Mouse (Mus musculus): Measurements from ENCODE around the gene Olfr48. TPM values are rescaled to one million over a fixed set of nuclear protein-coding genes. Genes with fewer than 3 reads are reported as not detected.

Gene Olfr48
- not detected in 2 replicates for polyA plus RNA-seq (2016; fragmentation: Nextera tagmentation; extraction: Ambion mirVana)

DNA sequence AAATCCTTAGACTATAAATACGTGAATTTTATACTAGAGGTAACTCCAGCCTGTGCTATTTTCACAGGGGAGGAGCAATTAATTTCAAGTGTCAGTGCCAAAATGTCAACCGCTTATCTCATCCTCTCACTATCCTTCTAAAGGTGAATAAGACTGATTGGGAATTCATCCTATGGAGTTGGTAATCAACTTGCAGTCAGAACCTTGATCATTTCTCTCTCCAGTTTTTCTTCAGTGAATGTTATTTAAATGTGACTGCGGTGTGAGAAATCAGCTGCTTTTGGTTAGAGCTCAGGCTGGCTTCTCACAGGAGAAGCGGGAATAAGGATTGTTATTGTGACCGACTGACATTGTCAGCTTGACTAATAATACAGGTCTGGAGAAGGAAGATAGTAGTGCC, at the start of gene Olfr48:
Olfr48 (minus strand) TSS at position 101 of the 400 bp plus-strand sequence.
- WGBS, result 88% methylated on average over 5 of the region's 5 CpGs

GRCm38 (mm10) chr2:89878137-89878536, 30.1 kb upstream of the Olfr48 start, which contains the start of gene Olfr1257:
Olfr1257 (plus strand) TSS chr2:89878437.
- Histone ChIP-seq H3K36me3 (replicated peaks) (no peaks in the 10 kb centered on the region), H3K27ac (no peak within 1 kb of the TSS), H3K4me1 (no peaks in the 10 kb centered on the region), H3K4me3 (no peak within 1 kb of the TSS), H3K27me3 (ENCODE audit: poor library complexity, severe bottlenecking) (no peaks in the 10 kb centered on the region), H3K9me3 (peaks cover 3% of the 10 kb centered on the region; the same call in 1 of the 2 replicates)
- no peak for DNase-seq (ENCODE audit: extremely low spot score, low spot score)
- WGBS, result 88% methylated on average over 1 of the region's 1 CpGs

More for the DNA sequence above, at the start of gene Olfr48:
- Histone ChIP-seq H3K36me3 (replicated peaks) (no peaks in the 10 kb centered on the region), H3K4me3 (no peak within 1 kb of the TSS), H3K4me1 (no peaks in the 10 kb centered on the region), H3K27ac (no peak within 1 kb of the TSS), H3K9me3 (no peaks in the 10 kb centered on the region), H3K27me3 (ENCODE audit: poor library complexity, severe bottlenecking) (no peaks in the 10 kb centered on the region)
- DNase-seq (ENCODE audit: extremely low spot score, low spot score), result no peak

GRCm38 (mm10) chr2:89849230-89849629, 1.2 kb upstream of the Olfr48 start:
- Histone ChIP-seq H3K9me3 (no peaks in the 10 kb centered on the region), H3K27me3 (ENCODE audit: poor library complexity, severe bottlenecking) (no peaks in the 10 kb centered on the region), H3K27ac (no peak overlapping the region), H3K36me3 (replicated peaks) (no peaks in the 10 kb centered on the region), H3K4me1 (no peaks in the 10 kb centered on the region), H3K4me3 (no peak overlapping the region)
- WGBS, result 89% methylated on average over 1 of the region's 1 CpGs
- DNase-seq (ENCODE audit: extremely low spot score, low spot score), result no peak

GRCm38 (mm10) chr2:89841455-89841854, 6.5 kb downstream of the Olfr48 start, which contains the start of gene Olfr1256:
Olfr1256 (minus strand) TSS chr2:89841555.
- DNase-seq (ENCODE audit: extremely low spot score, low spot score), result no peak
- Histone ChIP-seq H3K27me3 (ENCODE audit: poor library complexity, severe bottlenecking) (no peaks in the 10 kb centered on the region), H3K4me1 (no peaks in the 10 kb centered on the region), H3K27ac (no peak within 1 kb of the TSS), H3K36me3 (replicated peaks) (no peaks in the 10 kb centered on the region), H3K9me3 (no peaks in the 10 kb centered on the region), H3K4me3 (no peak within 1 kb of the TSS)
- WGBS, result 55% methylated on average over 2 of the region's 2 CpGs

DNA sequence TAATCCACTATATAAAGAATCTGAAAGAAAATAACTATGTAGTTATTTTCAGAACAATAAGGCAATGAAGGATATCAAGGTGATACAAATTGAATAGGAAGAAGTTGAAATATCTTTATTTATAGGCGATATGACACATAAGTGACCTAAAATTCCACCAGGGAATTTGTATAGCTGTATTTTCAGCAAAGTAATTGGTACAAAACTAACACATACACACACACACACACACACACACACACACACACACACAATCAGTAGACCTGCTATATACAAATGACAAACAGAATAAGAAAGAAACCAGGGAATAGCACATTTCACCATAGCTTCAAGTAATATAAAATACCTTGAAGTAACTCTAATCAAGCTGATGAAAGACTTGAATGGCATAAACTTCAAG, 27.8 kb downstream of the Olfr48 start:
- H3K27ac ChIP-seq, result no peak overlapping the region
- no peaks in the 10 kb centered on the region for H3K27me3 ChIP-seq (ENCODE audit: poor library complexity, severe bottlenecking)
- H3K4me1 ChIP-seq, result no peaks in the 10 kb centered on the region
- WGBS, result 75% methylated on average over 1 of the region's 1 CpGs
- H3K36me3 ChIP-seq (replicated peaks), result no peaks in the 10 kb centered on the region
- H3K4me3 ChIP-seq, result no peak overlapping the region
- H3K9me3 ChIP-seq, result 0 out of 2 replicates have a peak, but pooled peaks cover 6% of the 10 kb centered on the region
- DNase-seq (ENCODE audit: extremely low spot score, low spot score), result no peak

DNA sequence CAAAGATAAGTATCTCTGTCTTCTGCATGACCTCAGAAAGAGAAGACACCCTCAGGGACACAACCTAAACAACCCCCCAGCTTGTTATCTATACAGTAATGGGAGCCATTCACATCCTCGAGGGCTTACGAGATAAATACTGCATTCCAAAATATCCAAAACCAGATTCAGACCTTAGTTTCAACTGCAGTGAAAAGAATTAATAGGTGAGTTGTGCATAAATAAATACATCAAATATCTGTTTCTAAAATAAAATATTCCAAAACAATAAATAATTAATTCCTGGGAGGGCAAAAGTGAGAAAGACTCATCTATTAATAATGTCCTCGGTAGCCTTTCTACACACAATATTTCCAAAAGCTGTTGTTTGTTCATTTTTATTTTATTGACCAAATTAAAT, 36.3 kb downstream of the Olfr48 start, which contains the start of gene Olfr1255:
Olfr1255 (plus strand) TSS at position 301 of the 400 bp plus-strand sequence.
- no peak for DNase-seq (ENCODE audit: extremely low spot score, low spot score)
- H3K4me3 ChIP-seq, result no peak within 1 kb of the TSS
- no peaks in the 10 kb centered on the region for H3K9me3 ChIP-seq
- 90% methylated on average over 3 of the region's 3 CpGs for WGBS
- no peak within 1 kb of the TSS for H3K27ac ChIP-seq
- H3K4me1 ChIP-seq, result no peaks in the 10 kb centered on the region
- no peaks in the 10 kb centered on the region for H3K27me3 ChIP-seq (ENCODE audit: poor library complexity, severe bottlenecking)
- H3K36me3 ChIP-seq (replicated peaks), result no peaks in the 10 kb centered on the region

DNA sequence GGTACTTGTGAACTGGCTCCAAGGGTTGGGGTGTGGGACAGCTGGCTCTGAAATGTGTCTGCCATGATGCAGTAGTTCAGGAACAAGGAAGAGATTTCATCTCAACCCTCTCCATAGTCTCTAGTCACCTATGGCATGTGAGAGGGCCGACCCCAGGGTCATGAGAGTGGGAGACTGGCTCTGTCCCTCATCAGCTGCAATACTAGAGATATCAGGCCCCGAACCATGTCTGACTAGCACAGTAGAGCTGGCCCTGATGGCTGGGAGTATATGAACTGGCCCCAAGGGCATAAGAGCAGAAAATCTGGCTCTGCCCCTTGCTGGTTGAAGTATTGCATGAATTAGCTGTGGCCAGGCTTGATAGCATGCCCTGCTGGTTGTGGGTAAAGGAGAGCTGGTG, 37.3 kb downstream of the Olfr48 start:
- H3K4me1 ChIP-seq, result no peaks in the 10 kb centered on the region
- H3K4me3 ChIP-seq, result no peak overlapping the region
- no peak overlapping the region for H3K27ac ChIP-seq
- H3K36me3 ChIP-seq (replicated peaks), result no peaks in the 10 kb centered on the region
- DNase-seq (ENCODE audit: extremely low spot score, low spot score), result no peak
- H3K27me3 ChIP-seq (ENCODE audit: poor library complexity, severe bottlenecking), result no peaks in the 10 kb centered on the region
- 81% methylated on average over 2 of the region's 2 CpGs for WGBS
- H3K9me3 ChIP-seq, result no peaks in the 10 kb centered on the region

GRCm38 (mm10) chr2:89799583-89799982, 48.4 kb downstream of the Olfr48 start:
- no peak overlapping the region for H3K4me3 ChIP-seq
- no peaks in the 10 kb centered on the region for H3K9me3 ChIP-seq
- WGBS, result 97% methylated on average over 3 of the region's 3 CpGs
- no peaks in the 10 kb centered on the region for H3K36me3 ChIP-seq (replicated peaks)
- H3K27ac ChIP-seq, result no peak overlapping the region
- DNase-seq (ENCODE audit: extremely low spot score, low spot score), result no peak
- no peaks in the 10 kb centered on the region for H3K27me3 ChIP-seq (ENCODE audit: poor library complexity, severe bottlenecking)
- H3K4me1 ChIP-seq, result no peaks in the 10 kb centered on the region

- Histone ChIP-seq H3K27me3 (ENCODE audit: poor library complexity, severe bottlenecking) (no peaks in the 10 kb centered on the region), H3K4me3 (no peak within 1 kb of the TSS), H3K36me3 (replicated peaks) (no peaks in the 10 kb centered on the region), H3K27ac (no peak within 1 kb of the TSS), H3K9me3 (no peaks in the 10 kb centered on the region), H3K4me1 (no peaks in the 10 kb centered on the region)
- no peak for DNase-seq (ENCODE audit: extremely low spot score, low spot score)
These were observed 54.5 kb downstream of the Olfr48 start, which contains the start of gene Olfr1254 for GRCm38 (mm10) chr2:89793519-89793918. Olfr1254 (minus strand) TSS chr2:89793619.

Other genes with a start within 250 kb of the Olfr48 start
- not detected in 2 replicates for gene Olfr1247, start 234.1 kb downstream of the Olfr48 start, polyA plus RNA-seq (2016; fragmentation: Nextera tagmentation; extraction: Ambion mirVana)
- not detected in 2 replicates for gene Olfr1248, start 230.0 kb downstream of the Olfr48 start, polyA plus RNA-seq (2016; fragmentation: Nextera tagmentation; extraction: Ambion mirVana)
- gene Olfr1249, start 213.2 kb downstream of the Olfr48 start, polyA plus RNA-seq (2016; fragmentation: Nextera tagmentation; extraction: Ambion mirVana), result not detected in 2 replicates
- not detected in 2 replicates for gene Olfr1250, start 186.7 kb downstream of the Olfr48 start, polyA plus RNA-seq (2016; fragmentation: Nextera tagmentation; extraction: Ambion mirVana)
- gene Olfr1251, start 176.3 kb downstream of the Olfr48 start, polyA plus RNA-seq (2016; fragmentation: Nextera tagmentation; extraction: Ambion mirVana), result not detected in 2 replicates
- gene Olfr1252, start 123.2 kb downstream of the Olfr48 start, polyA plus RNA-seq (2016; fragmentation: Nextera tagmentation; extraction: Ambion mirVana), result not detected in 2 replicates
- not detected in 2 replicates for gene Olfr1253, start 91.1 kb downstream of the Olfr48 start, polyA plus RNA-seq (2016; fragmentation: Nextera tagmentation; extraction: Ambion mirVana)
- not detected in 2 replicates for gene Olfr1254, start 54.6 kb downstream of the Olfr48 start, polyA plus RNA-seq (2016; fragmentation: Nextera tagmentation; extraction: Ambion mirVana)
- gene Olfr1255, start 36.2 kb downstream of the Olfr48 start, polyA plus RNA-seq (2016; fragmentation: Nextera tagmentation; extraction: Ambion mirVana), result not detected in 2 replicates
- not detected in 2 replicates for gene Olfr1256, start 6.7 kb downstream of the Olfr48 start, polyA plus RNA-seq (2016; fragmentation: Nextera tagmentation; extraction: Ambion mirVana)
- not detected in 2 replicates for gene Olfr1257, start 30.2 kb upstream of the Olfr48 start, polyA plus RNA-seq (2016; fragmentation: Nextera tagmentation; extraction: Ambion mirVana)
- not detected in 2 replicates for gene Olfr1258, start 79.1 kb upstream of the Olfr48 start, polyA plus RNA-seq (2016; fragmentation: Nextera tagmentation; extraction: Ambion mirVana)
- not detected in 2 replicates for gene Olfr1259, start 100.5 kb upstream of the Olfr48 start, polyA plus RNA-seq (2016; fragmentation: Nextera tagmentation; extraction: Ambion mirVana)
- gene Olfr1260, start 126.1 kb upstream of the Olfr48 start, polyA plus RNA-seq (2016; fragmentation: Nextera tagmentation; extraction: Ambion mirVana), result not detected in 2 replicates
- not detected in 2 replicates for gene Olfr1261, start 143.0 kb upstream of the Olfr48 start, polyA plus RNA-seq (2016; fragmentation: Nextera tagmentation; extraction: Ambion mirVana)
- not detected in 2 replicates for gene Olfr1262, start 151.9 kb upstream of the Olfr48 start, polyA plus RNA-seq (2016; fragmentation: Nextera tagmentation; extraction: Ambion mirVana)
- gene Olfr1263, start 163.9 kb upstream of the Olfr48 start, polyA plus RNA-seq (2016; fragmentation: Nextera tagmentation; extraction: Ambion mirVana), result not detected in 2 replicates
- not detected in 2 replicates for gene Olfr1264, start 177.4 kb upstream of the Olfr48 start, polyA plus RNA-seq (2016; fragmentation: Nextera tagmentation; extraction: Ambion mirVana)
- gene Olfr1265, start 187.1 kb upstream of the Olfr48 start, polyA plus RNA-seq (2016; fragmentation: Nextera tagmentation; extraction: Ambion mirVana), result not detected in 2 replicates
- gene Olfr140, start 215.4 kb upstream of the Olfr48 start, polyA plus RNA-seq (2016; fragmentation: Nextera tagmentation; extraction: Ambion mirVana), result not detected in 2 replicates